Mouse (Mus musculus) neural tube, embryonic 13.5 days (tissue): ENCODE results near the gene Tet1. TPM values are rescaled to one million over a fixed set of nuclear protein-coding genes. Genes with fewer than 3 reads are reported as not detected.

Experiments
- ATAC-seq: fragments of 200-750 bp; cut with Nextera tagmentation; 2 replicates; pipeline ENCODE4 v1.8.0; 2017; ENCODE audit warnings: low read depth, mild to moderate bottlenecking, moderate TSS enrichment, moderate library complexity
- H3K27ac ChIP-seq: fragments of 300-500 bp; sonication (generic); replicated peaks from 2 replicates; pipeline ENCODE4 v1.5.1; 2015; ENCODE audit warnings: moderate library complexity, mild to moderate bottlenecking, inconsistent platforms
- H3K27me3 ChIP-seq: fragments of 300-500 bp; sonication (generic); 2 replicates; pipeline ENCODE4 v1.6.1; 2015; ENCODE audit warnings: mild to moderate bottlenecking, inconsistent platforms
- H3K36me3 ChIP-seq: fragments of 300-500 bp; sonication (generic); 2 replicates; pipeline ENCODE4 v1.6.1; 2015; ENCODE audit warnings: mild to moderate bottlenecking, inconsistent platforms
- H3K4me1 ChIP-seq: fragments of 300-500 bp; sonication (generic); replicated peaks from 2 replicates; pipeline ENCODE4 v1.6.1; 2015; ENCODE audit warnings: inconsistent platforms
- H3K4me2 ChIP-seq: fragments of 300-500 bp; sonication (generic); 2 replicates; pipeline ENCODE4 v1.6.1; 2015; ENCODE audit warnings: inconsistent platforms, mild to moderate bottlenecking, moderate library complexity
- H3K4me3 ChIP-seq: fragments of 300-500 bp; sonication (generic); 2 replicates; pipeline ENCODE4 v1.5.1; 2015; ENCODE audit warnings: mild to moderate bottlenecking, inconsistent platforms
- H3K9ac ChIP-seq: fragments of 300-500 bp; sonication (generic); 2 replicates; pipeline ENCODE4 v1.6.1; 2015; ENCODE audit warnings: moderate library complexity, mild to moderate bottlenecking, inconsistent platforms
- H3K9me3 ChIP-seq: fragments of 300-500 bp; sonication (generic); 2 replicates; pipeline ENCODE4 v1.6.1; 2016; ENCODE audit warnings: inconsistent platforms
- WGBS: fragments of 180-500 bp; shearing (Covaris S2); methylation state at CpG from one replicate; pipeline ENCODE4 v1.1.7; 2015; 5-methylcytosine and 5-hydroxymethylcytosine counted together
- polyA plus RNA-seq: library from polyadenylated mRNA; unstranded; fragments of >200 nt; fragmentation: Nextera tagmentation; extraction: Ambion mirVana; gene quantifications from 2 replicates; pipeline ENCODE4 v1.2.1, GENCODE M21; 2015

Tet1 gene
- polyA plus RNA-seq, 1 experiment from 2014 or later: 30.4 TPM

DNA sequence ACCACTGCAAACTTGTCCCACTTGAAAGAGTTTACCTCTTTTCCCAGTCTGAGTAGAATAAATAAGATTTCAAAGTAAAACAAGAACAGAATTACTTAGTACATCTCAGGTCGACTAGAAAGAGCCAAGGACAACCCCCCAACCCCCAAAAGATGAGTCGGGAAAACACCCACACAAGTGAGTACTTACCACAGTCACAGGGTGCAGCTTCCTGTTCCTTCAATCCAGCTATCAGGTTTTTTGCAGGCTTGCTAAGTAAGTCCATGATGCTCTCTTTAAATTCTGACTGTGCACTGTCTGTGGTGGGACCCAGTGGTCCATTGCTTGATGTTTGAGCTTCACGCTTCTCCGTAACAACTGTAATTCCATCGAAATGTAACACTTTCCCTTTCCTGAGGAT, 70.8 kb downstream of the Tet1 start:
- no peak overlapping the region for H3K4me3 ChIP-seq
- no peak for ATAC-seq
- no peaks in the 10 kb centered on the region for H3K9me3 ChIP-seq
- H3K27ac ChIP-seq: no peak overlapping the region
- H3K9ac ChIP-seq: no peak overlapping the region
- WGBS: 89% methylated on average over 5 of the region's 5 CpGs
- H3K4me2 ChIP-seq: no peak overlapping the region
- no peaks in the 10 kb centered on the region for H3K27me3 ChIP-seq
- peaks cover 53% of the 10 kb centered on the region for H3K36me3 ChIP-seq
- peaks cover 7% of the 10 kb centered on the region; the same call in 1 of the 2 replicates for H3K4me1 ChIP-seq

DNA sequence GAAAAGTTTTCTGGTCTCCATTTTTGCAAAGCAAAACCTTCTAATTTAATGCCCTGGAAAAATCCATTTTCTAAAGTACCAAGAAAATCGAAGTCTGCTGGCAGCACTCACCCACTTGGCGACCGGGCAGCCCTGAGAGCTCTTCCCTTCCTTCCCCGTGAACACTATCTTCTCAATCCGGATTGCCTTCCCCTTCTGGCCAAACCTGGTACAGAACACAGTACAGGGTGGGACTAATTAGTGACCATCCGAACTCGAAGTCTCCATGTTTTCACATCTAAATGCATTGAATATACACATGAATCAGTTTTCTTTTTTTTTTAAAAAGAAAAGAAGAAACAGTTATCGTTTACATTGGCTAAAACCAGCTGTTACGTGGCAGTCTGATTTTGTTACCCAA, 76.0 kb downstream of the Tet1 start:
- H3K36me3 ChIP-seq: peaks cover 65% of the 10 kb centered on the region
- ATAC-seq: no peak
- WGBS: 88% methylated on average over 9 of the region's 9 CpGs

GRCm38 (mm10) chr10:62831546-62831945, 77.2 kb downstream of the Tet1 start:
- WGBS: 64% methylated on average over 2 of the region's 2 CpGs

More for the DNA sequence above, 76.0 kb downstream of the Tet1 start:
- Histone ChIP-seq H3K4me2 (no peak overlapping the region), H3K4me3 (no peak overlapping the region), H3K9ac (no peak overlapping the region), H3K4me1 (peaks cover 7% of the 10 kb centered on the region; the same call in 1 of the 2 replicates), H3K9me3 (no peaks in the 10 kb centered on the region), H3K27me3 (no peaks in the 10 kb centered on the region), H3K27ac (no peak overlapping the region)

GRCm38 (mm10) chr10:62824474-62824873, 84.3 kb downstream of the Tet1 start:
- no peaks in the 10 kb centered on the region for H3K4me1 ChIP-seq
- no peak overlapping the region for H3K4me3 ChIP-seq
- no peak for ATAC-seq
- H3K27ac ChIP-seq: no peak overlapping the region
- 89% methylated on average over 8 of the region's 8 CpGs for WGBS
- H3K9ac ChIP-seq: no peak overlapping the region
- H3K27me3 ChIP-seq: no peaks in the 10 kb centered on the region
- no peak overlapping the region for H3K4me2 ChIP-seq
- H3K9me3 ChIP-seq: no peaks in the 10 kb centered on the region
- peaks cover 55% of the 10 kb centered on the region for H3K36me3 ChIP-seq

More at GRCm38 (mm10) chr10:62831546-62831945, 77.2 kb downstream of the Tet1 start:
- Histone ChIP-seq H3K27ac (no peak overlapping the region), H3K4me3 (no peak overlapping the region), H3K27me3 (no peaks in the 10 kb centered on the region), H3K36me3 (peaks cover 64% of the 10 kb centered on the region), H3K9ac (no peak overlapping the region), H3K4me2 (no peak overlapping the region), H3K9me3 (no peaks in the 10 kb centered on the region), H3K4me1 (peaks cover 7% of the 10 kb centered on the region; the same call in 1 of the 2 replicates)
- ATAC-seq: no peak

- H3K27ac ChIP-seq: no peak overlapping the region
- no peak overlapping the region for H3K9ac ChIP-seq
- no peaks in the 10 kb centered on the region for H3K4me1 ChIP-seq
- 86% methylated on average over 4 of the region's 4 CpGs for WGBS
- no peaks in the 10 kb centered on the region for H3K27me3 ChIP-seq
- H3K36me3 ChIP-seq: peaks cover 62% of the 10 kb centered on the region
- H3K4me3 ChIP-seq: no peak overlapping the region
- no peaks in the 10 kb centered on the region for H3K9me3 ChIP-seq
- ATAC-seq: no peak
- no peak overlapping the region for H3K4me2 ChIP-seq
Measured at GRCm38 (mm10) chr10:62823431-62823830, 85.4 kb downstream of the Tet1 start.

GRCm38 (mm10) chr10:62810010-62810409, 98.8 kb downstream of the Tet1 start:
- H3K27ac ChIP-seq: no peak overlapping the region
- peaks cover 48% of the 10 kb centered on the region for H3K36me3 ChIP-seq
- no peak overlapping the region for H3K4me3 ChIP-seq
- ATAC-seq: no peak
- no peaks in the 10 kb centered on the region for H3K4me1 ChIP-seq
- no peak overlapping the region for H3K4me2 ChIP-seq
- H3K9ac ChIP-seq: no peak overlapping the region
- 82% methylated on average over 4 of the region's 4 CpGs for WGBS
- H3K27me3 ChIP-seq: no peaks in the 10 kb centered on the region
- H3K9me3 ChIP-seq: no peaks in the 10 kb centered on the region

DNA sequence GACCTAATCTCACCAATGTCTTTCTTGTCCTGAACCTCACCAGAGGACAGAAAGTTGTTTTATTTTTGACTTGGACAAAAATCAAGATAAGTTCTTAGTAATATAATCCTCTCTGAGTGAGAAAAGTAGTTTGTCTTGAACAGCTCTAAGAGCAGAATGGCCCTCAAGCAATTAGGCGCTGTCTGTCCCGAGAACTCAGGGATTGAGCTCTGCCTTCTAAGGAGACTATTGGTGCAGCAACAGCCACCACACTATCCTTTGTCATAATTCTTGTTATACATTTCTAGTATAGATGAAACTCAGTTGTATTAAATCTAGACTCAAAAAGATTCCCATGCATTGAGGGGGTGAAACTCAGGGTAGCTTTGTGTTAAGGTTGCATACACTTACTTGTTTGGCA, 100.0 kb downstream of the Tet1 start:
- WGBS: 92% methylated on average over 2 of the region's 2 CpGs
- no peak overlapping the region for H3K27ac ChIP-seq
- H3K9me3 ChIP-seq: no peaks in the 10 kb centered on the region
- H3K27me3 ChIP-seq: no peaks in the 10 kb centered on the region
- no peaks in the 10 kb centered on the region for H3K4me1 ChIP-seq
- no peak for ATAC-seq
- no peak overlapping the region for H3K9ac ChIP-seq
- peaks cover 40% of the 10 kb centered on the region for H3K36me3 ChIP-seq
- no peak overlapping the region for H3K4me3 ChIP-seq
- no peak overlapping the region for H3K4me2 ChIP-seq

GRCm38 (mm10) chr10:62808316-62808715, 100.5 kb downstream of the Tet1 start:
- no peak overlapping the region for H3K4me3 ChIP-seq

GRCm38 (mm10) chr10:62804106-62804505, 104.7 kb downstream of the Tet1 start:
- no peak for ATAC-seq
- 72% methylated on average over 2 of the region's 2 CpGs for WGBS
- no peak overlapping the region for H3K27ac ChIP-seq

More at GRCm38 (mm10) chr10:62808316-62808715, 100.5 kb downstream of the Tet1 start:
- Histone ChIP-seq H3K4me1 (no peaks in the 10 kb centered on the region), H3K4me2 (no peak overlapping the region), H3K36me3 (peaks cover 35% of the 10 kb centered on the region), H3K27me3 (no peaks in the 10 kb centered on the region), H3K27ac (no peak overlapping the region), H3K9me3 (no peaks in the 10 kb centered on the region), H3K9ac (no peak overlapping the region)
- WGBS: 94% methylated on average over 7 of the region's 7 CpGs
- no peak for ATAC-seq

GRCm38 (mm10) chr10:62803296-62803695, 105.5 kb downstream of the Tet1 start:
- Histone ChIP-seq H3K36me3 (peaks cover 4% of the 10 kb centered on the region; the same call in 1 of the 2 replicates), H3K27ac (no peak overlapping the region)
- ATAC-seq: no peak

More at GRCm38 (mm10) chr10:62804106-62804505, 104.7 kb downstream of the Tet1 start:
- Histone ChIP-seq H3K4me3 (no peak overlapping the region), H3K4me1 (no peaks in the 10 kb centered on the region), H3K4me2 (no peak overlapping the region), H3K9me3 (no peaks in the 10 kb centered on the region), H3K36me3 (peaks cover 4% of the 10 kb centered on the region; the same call in 1 of the 2 replicates), H3K9ac (no peak overlapping the region), H3K27me3 (no peaks in the 10 kb centered on the region)

GRCm38 (mm10) chr10:62794221-62794620, 114.6 kb downstream of the Tet1 start:
- Histone ChIP-seq H3K27ac (no peak overlapping the region), H3K36me3 (peaks cover 13% of the 10 kb centered on the region), H3K9ac (no peak overlapping the region), H3K4me3 (no peak overlapping the region), H3K4me1 (peaks cover 26% of the 10 kb centered on the region), H3K4me2 (no peak overlapping the region), H3K27me3 (no peaks in the 10 kb centered on the region), H3K9me3 (no peaks in the 10 kb centered on the region)
- WGBS: 92% methylated on average over 4 of the region's 4 CpGs
- ATAC-seq: no peak

More at GRCm38 (mm10) chr10:62803296-62803695, 105.5 kb downstream of the Tet1 start:
- no peak overlapping the region for H3K4me2 ChIP-seq
- WGBS: 100% methylated on average over 2 of the region's 2 CpGs
- no peak overlapping the region for H3K9ac ChIP-seq
- H3K27me3 ChIP-seq: no peaks in the 10 kb centered on the region
- H3K9me3 ChIP-seq: no peaks in the 10 kb centered on the region
- no peaks in the 10 kb centered on the region for H3K4me1 ChIP-seq
- H3K4me3 ChIP-seq: no peak overlapping the region

DNA sequence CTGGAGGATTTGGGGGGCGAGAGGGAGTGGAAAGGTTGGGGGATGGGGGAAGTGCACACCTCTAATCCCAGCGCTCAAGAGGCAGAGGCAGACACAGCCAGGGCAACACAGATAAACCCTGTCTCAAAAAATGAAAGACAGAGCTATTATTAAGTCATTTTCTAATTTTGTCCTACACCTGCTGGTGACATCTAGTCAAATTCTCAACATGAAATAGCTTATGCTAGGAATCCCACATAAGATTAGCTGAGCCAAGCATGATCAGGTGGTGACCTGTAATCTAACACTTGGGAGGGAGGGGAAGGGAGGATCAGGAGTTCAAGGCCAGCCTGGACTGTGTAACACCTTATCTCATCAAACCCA, 115.7 kb downstream of the Tet1 start:
- WGBS: 39% methylated on average over 2 of the region's 2 CpGs
- Histone ChIP-seq H3K4me1 (peaks cover 36% of the 10 kb centered on the region), H3K4me2 (peak overlapping the region; percentile 75), H3K4me3 (peak overlapping the region; percentile 95), H3K27ac (peak overlapping the region; percentile 97), H3K27me3 (no peaks in the 10 kb centered on the region), H3K9me3 (no peaks in the 10 kb centered on the region), H3K9ac (peak overlapping the region; percentile 98), H3K36me3 (peaks cover 23% of the 10 kb centered on the region)
- 0 out of 2 replicates have a peak, but pooled peaks have one; percentile 11 for ATAC-seq
